Mouse (Mus musculus) R1 (cell line): Measurements from ENCODE around the gene Tbc1d4.

Experiments used
- DNase-seq: peaks from one replicate; pipeline ENCODE4 v3.0.0-alpha.2; 2018; ENCODE audit warnings: low read depth, low spot score

Gene Tbc1d4

GRCm38 (mm10) chr14:101532090-101532695 is 76.8 kb downstream of the Tbc1d4 start:
- no peak for DNase-seq

GRCm38 (mm10) chr14:101530455-101530854 is 78.5 kb downstream of the Tbc1d4 start:
- no peak for DNase-seq

- DNase-seq = no peak
These were observed 79.8 kb downstream of the Tbc1d4 start for GRCm38 (mm10) chr14:101529194-101529593.

GRCm38 (mm10) chr14:101527420-101527996 is 81.5 kb downstream of the Tbc1d4 start:
- DNase-seq = no peak

- DNase-seq = no peak
These were observed 82.5 kb downstream of the Tbc1d4 start for GRCm38 (mm10) chr14:101526478-101526877.

GRCm38 (mm10) chr14:101519964-101520363 is 89.0 kb downstream of the Tbc1d4 start:
- no peak for DNase-seq

- no peak for DNase-seq
These were observed 90.7 kb downstream of the Tbc1d4 start for GRCm38 (mm10) chr14:101518259-101518658.

- no peak for DNase-seq
These were observed 91.2 kb downstream of the Tbc1d4 start for GRCm38 (mm10) chr14:101517801-101518200.

- peak; percentile 59 for DNase-seq
These were observed 91.7 kb downstream of the Tbc1d4 start for GRCm38 (mm10) chr14:101517341-101517740.

GRCm38 (mm10) chr14:101516864-101517263 is 92.1 kb downstream of the Tbc1d4 start:
- peak; percentile 83 for DNase-seq

- DNase-seq = no peak
These were observed 93.0 kb downstream of the Tbc1d4 start for GRCm38 (mm10) chr14:101516031-101516430.

GRCm38 (mm10) chr14:101515271-101515670 is 93.7 kb downstream of the Tbc1d4 start:
- no peak for DNase-seq

GRCm38 (mm10) chr14:101514557-101514971 is 94.4 kb downstream of the Tbc1d4 start:
- DNase-seq = no peak

GRCm38 (mm10) chr14:101513163-101513562 is 95.8 kb downstream of the Tbc1d4 start:
- DNase-seq = no peak

GRCm38 (mm10) chr14:101511410-101511809 is 97.6 kb downstream of the Tbc1d4 start:
- DNase-seq = no peak

GRCm38 (mm10) chr14:101510540-101511313 is 98.3 kb downstream of the Tbc1d4 start:
- DNase-seq = no peak

- no peak for DNase-seq
These were observed 99.2 kb downstream of the Tbc1d4 start for GRCm38 (mm10) chr14:101509759-101510158.

GRCm38 (mm10) chr14:101507956-101508355 is 101.0 kb downstream of the Tbc1d4 start:
- no peak for DNase-seq

- peak; percentile 9 for DNase-seq
These were observed 101.8 kb downstream of the Tbc1d4 start for GRCm38 (mm10) chr14:101507146-101507545.

- DNase-seq = no peak
These were observed 103.2 kb downstream of the Tbc1d4 start for GRCm38 (mm10) chr14:101505805-101506204.

GRCm38 (mm10) chr14:101504473-101505200 is 104.4 kb downstream of the Tbc1d4 start:
- DNase-seq = no peak
